Mouse (Mus musculus) neural tube, embryonic 14.5 days (tissue): ENCODE measurements around the gene Auh. TPM values are rescaled to one million over a fixed set of nuclear protein-coding genes. Genes with fewer than 3 reads are reported as not detected.
A peak's percentile ranks its signal among the peaks of the same experiment; 100 is the strongest.

Experiments
- ATAC-seq: fragments of 200-750 bp; cut with Nextera tagmentation; 2 replicates; pipeline ENCODE4 v1.8.0; 2017; ENCODE audit warnings: low read depth, mild to moderate bottlenecking, moderate TSS enrichment, moderate library complexity
- H3K27ac ChIP-seq: fragments of 300-500 bp; sonication (generic); 2 replicates; pipeline ENCODE4 v1.5.1; 2014; ENCODE audit warnings: low read depth, mild to moderate bottlenecking, control low read depth, low read length, moderate library complexity, mixed read lengths
- H3K27me3 ChIP-seq: fragments of 300-500 bp; sonication (generic); 2 replicates; pipeline ENCODE4 v1.6.1; 2014; ENCODE audit warnings: low read length; ENCODE audit not compliant: control insufficient read depth, insufficient read depth
- H3K36me3 ChIP-seq: fragments of 300-500 bp; sonication (generic); 2 replicates; pipeline ENCODE4 v1.6.1; 2014; ENCODE audit warnings: low read length, mixed read lengths; ENCODE audit not compliant: control insufficient read depth, insufficient read depth
- H3K4me1 ChIP-seq: fragments of 300-500 bp; sonication (generic); 2 replicates; pipeline ENCODE4 v1.6.1; 2014; ENCODE audit warnings: low read length; ENCODE audit not compliant: control insufficient read depth, insufficient read depth
- H3K4me2 ChIP-seq: fragments of 300-500 bp; sonication (generic); 2 replicates; pipeline ENCODE4 v1.6.1; 2014; ENCODE audit warnings: mild to moderate bottlenecking, low read depth, low read length, control low read depth
- H3K4me3 ChIP-seq: fragments of 300-500 bp; sonication (generic); 2 replicates; pipeline ENCODE4 v1.5.1; 2014; ENCODE audit warnings: low read depth, low read length, control low read depth, mixed read lengths
- H3K9ac ChIP-seq: fragments of 300-500 bp; sonication (generic); replicated peaks from 2 replicates; pipeline ENCODE4 v1.6.1; 2014; ENCODE audit warnings: low read depth, mild to moderate bottlenecking, control low read depth, low read length, mixed read lengths
- H3K9me3 ChIP-seq: fragments of 300-500 bp; sonication (generic); 2 replicates; pipeline ENCODE4 v1.6.1; 2016; ENCODE audit warnings: low read length; ENCODE audit not compliant: control insufficient read depth
- WGBS: fragments of 180-500 bp; shearing (Covaris S2); extraction: QIAGEN DNeasy Blood & Tissue Kit; methylation state at CpG from one replicate; pipeline ENCODE4 v1.1.7; 2014; 5-methylcytosine and 5-hydroxymethylcytosine counted together
- polyA plus RNA-seq: library from polyadenylated mRNA; unstranded; fragments of >200 nt; fragmentation: Nextera tagmentation; extraction: Ambion mirVana; gene quantifications from 2 replicates; pipeline ENCODE4 v1.2.1, GENCODE M21; 2014

Auh gene
- polyA plus RNA-seq, 1 experiment from 2014 or later: 65.8 TPM

DNA sequence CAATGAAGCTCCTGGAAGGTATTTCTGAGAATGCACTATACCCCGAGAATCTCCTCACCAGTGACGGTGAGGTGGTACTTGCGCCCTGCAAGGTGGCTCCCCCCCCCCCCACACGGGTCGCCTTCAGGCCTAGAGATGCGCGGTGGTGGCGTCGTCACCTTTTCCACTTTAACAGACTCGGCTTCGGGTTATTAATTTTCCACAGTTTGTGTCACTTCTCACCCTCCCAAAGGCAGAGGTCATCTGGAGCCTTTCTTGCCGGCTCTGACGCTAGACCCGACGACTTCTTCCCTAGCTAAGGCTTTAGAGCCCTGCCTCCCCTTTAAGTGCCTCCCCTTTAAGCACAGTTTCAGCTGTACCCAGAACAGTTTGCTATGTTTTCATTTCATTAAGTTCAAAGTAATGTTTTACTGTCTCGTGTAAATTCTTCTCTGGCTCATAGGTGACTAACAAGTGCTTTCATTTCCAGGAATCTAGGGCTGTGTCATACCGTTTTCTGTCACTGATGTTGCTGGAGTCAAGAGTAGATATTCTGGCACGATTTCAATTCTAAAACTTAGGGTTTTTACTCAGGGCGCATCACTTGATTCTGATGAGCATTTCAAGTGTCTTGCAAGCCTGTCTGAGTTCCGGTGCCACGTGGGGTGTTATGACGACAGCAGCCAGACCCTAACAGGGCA is 69.3 kb downstream of the Auh start:
- Histone ChIP-seq H3K36me3 (no peaks in the 10 kb centered on the region), H3K4me1 (peaks cover 7% of the 10 kb centered on the region; the same call in 1 of the 2 replicates), H3K9me3 (no peaks in the 10 kb centered on the region), H3K4me3 (no peak overlapping the region), H3K27me3 (no peaks in the 10 kb centered on the region), H3K4me2 (no peak overlapping the region), H3K9ac (no peak overlapping the region), H3K27ac (no peak overlapping the region)
- WGBS: 66% methylated on average over 22 of the region's 22 CpGs
- ATAC-seq: no peak

DNA sequence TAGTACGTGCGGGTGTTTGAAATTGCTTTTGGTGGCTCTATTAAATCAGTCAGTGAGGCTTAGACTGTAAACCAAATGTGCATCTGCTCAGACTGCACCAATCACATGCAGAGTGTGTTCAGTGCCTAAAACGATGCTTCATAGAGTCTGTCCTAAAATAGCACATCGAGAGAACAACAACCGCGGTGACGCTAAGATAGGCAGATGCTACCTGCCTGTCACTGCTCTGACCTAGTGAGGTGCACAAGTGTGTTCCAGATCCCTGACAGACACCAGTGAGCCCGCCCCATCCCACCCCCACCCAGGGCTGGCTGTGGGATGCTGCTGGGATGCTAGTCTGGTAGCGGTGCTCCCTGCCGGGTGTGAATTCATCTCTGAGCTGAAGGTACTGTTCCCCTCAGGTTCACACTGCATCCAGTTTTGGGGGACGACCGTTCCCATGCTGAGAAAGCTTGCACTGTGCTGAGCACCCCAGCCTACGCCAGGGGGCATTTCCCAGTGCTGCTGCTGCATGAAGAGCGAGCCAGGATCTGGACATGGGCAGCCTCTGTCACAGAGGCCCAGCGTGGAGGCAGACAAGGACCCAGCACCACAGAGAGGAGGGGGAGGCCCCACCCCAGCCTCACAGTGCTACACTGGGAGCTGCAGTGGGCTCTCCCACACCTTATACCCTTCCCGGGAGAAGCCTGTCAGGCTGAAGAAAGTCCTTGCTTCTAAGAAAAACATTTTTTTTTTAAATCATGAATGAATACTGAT is 70.2 kb downstream of the Auh start:
- Histone ChIP-seq H3K9ac (no peak overlapping the region), H3K4me3 (no peak overlapping the region), H3K36me3 (no peaks in the 10 kb centered on the region), H3K27me3 (no peaks in the 10 kb centered on the region), H3K9me3 (no peaks in the 10 kb centered on the region), H3K4me1 (peaks cover 4% of the 10 kb centered on the region; the same call in 1 of the 2 replicates), H3K27ac (peak overlapping the region; percentile 56), H3K4me2 (peak overlapping the region; percentile 16; the same call in 1 of the 2 replicates)
- peak; percentile 62; the same call in 1 of the 2 replicates for ATAC-seq
- 66% methylated on average over 16 of the region's 16 CpGs for WGBS

DNA sequence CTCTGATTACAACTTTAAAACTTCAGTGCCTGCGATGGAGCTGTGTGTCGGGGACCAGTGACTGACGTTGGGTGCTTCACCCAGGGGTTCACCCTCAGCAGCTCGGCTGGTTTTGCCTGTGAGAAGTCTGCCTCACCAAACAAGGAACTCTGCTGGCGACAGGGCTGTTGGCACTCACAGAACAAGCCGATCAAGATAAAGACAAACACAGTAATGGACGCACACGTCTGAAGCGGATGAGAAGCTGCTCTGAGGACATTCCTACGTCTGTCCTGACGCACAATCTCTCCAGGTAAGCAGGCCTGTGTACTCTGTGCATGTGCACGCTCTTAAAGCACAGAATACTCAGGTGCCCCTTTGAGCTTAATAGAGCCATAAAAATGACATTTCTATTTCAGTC is 71.1 kb downstream of the Auh start:
- no peaks in the 10 kb centered on the region for H3K36me3 ChIP-seq
- H3K9ac ChIP-seq: no peak overlapping the region
- no peaks in the 10 kb centered on the region for H3K27me3 ChIP-seq
- 84% methylated on average over 12 of the region's 12 CpGs for WGBS
- no peaks in the 10 kb centered on the region for H3K9me3 ChIP-seq
- H3K4me2 ChIP-seq: no peak overlapping the region
- 0 out of 2 replicates have a peak overlapping the region, but pooled peaks have one; percentile 6 for H3K27ac ChIP-seq
- no peak for ATAC-seq
- peaks cover 4% of the 10 kb centered on the region; the same call in 1 of the 2 replicates for H3K4me1 ChIP-seq
- no peak overlapping the region for H3K4me3 ChIP-seq

DNA sequence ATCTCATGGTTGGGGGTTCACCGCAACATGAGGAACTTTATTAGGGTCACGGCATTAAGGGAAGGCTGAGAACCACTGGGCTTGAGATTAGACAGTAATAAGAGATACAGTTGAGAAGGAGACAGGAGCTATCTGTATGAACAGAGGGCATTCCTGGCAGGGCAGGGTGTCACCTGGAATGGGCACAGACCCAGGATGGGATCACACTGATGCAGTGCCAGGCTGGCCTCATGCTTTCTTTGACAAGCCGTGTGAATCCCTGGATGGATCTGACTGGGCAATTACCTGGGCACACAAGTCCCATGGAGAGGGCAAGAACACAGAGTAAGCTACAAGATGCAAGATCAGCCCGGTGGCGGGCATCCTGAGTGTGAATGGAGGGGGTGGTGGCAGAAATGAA is 71.7 kb downstream of the Auh start:
- Histone ChIP-seq H3K9me3 (no peaks in the 10 kb centered on the region), H3K27ac (no peak overlapping the region), H3K27me3 (no peaks in the 10 kb centered on the region), H3K4me3 (no peak overlapping the region), H3K36me3 (no peaks in the 10 kb centered on the region), H3K4me1 (peaks cover 4% of the 10 kb centered on the region; the same call in 1 of the 2 replicates), H3K9ac (no peak overlapping the region), H3K4me2 (no peak overlapping the region)
- ATAC-seq: no peak
- WGBS: 87% methylated on average over 5 of the region's 5 CpGs

DNA sequence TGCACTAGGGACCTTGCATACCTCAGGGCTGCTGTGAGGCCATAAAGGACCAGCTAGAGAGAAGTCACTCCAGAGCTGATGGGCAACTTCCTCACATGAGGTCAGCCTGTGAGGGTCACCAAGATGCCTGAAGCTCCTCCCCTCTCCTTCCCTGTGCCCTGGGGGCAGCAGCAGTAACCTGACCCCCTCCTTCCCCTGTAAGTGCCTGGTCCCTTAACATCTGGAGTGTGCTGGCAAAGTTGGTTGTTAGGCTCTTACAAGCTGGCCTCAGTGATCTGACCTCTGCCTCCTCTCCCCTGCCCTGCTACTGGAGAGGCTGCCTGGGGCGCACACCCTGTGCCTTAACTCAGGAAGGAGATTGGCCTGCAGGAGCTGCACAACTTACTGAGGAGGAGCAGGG is 75.9 kb downstream of the Auh start:
- no peaks in the 10 kb centered on the region for H3K9me3 ChIP-seq
- H3K9ac ChIP-seq: no peak overlapping the region
- no peaks in the 10 kb centered on the region for H3K27me3 ChIP-seq
- WGBS: 80% methylated on average over 1 of the region's 1 CpGs
- no peak for ATAC-seq
- no peak overlapping the region for H3K4me2 ChIP-seq
- no peak overlapping the region for H3K4me3 ChIP-seq
- H3K36me3 ChIP-seq: no peaks in the 10 kb centered on the region
- H3K27ac ChIP-seq: no peak overlapping the region
- H3K4me1 ChIP-seq: 0 out of 2 replicates have a peak, but pooled peaks cover 3% of the 10 kb centered on the region

DNA sequence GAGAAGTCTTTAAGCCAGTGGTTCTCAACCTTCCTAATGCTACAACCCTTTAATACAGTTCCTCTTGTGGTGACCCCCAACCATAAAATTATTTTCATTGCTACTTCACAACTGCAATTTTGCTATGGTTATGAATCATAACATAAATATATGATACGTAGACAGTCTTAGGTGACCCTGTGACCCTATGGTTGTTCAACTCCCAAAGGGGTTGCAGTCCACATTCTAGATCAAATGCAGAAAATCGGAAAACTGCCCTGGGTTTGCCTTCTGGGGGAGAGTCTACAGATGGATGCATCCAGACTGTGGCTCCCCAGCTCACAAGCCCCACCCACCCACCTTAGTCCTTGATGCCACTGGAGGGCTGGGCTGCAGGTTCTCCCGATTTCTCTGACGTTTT is 77.6 kb downstream of the Auh start:
- WGBS: 77% methylated on average over 4 of the region's 4 CpGs
- no peaks in the 10 kb centered on the region for H3K36me3 ChIP-seq
- no peak overlapping the region for H3K9ac ChIP-seq
- no peak overlapping the region for H3K4me3 ChIP-seq
- H3K9me3 ChIP-seq: no peaks in the 10 kb centered on the region
- ATAC-seq: no peak
- no peak overlapping the region for H3K27ac ChIP-seq
- H3K4me2 ChIP-seq: no peak overlapping the region
- H3K27me3 ChIP-seq: no peaks in the 10 kb centered on the region
- 0 out of 2 replicates have a peak, but pooled peaks cover 3% of the 10 kb centered on the region for H3K4me1 ChIP-seq

DNA sequence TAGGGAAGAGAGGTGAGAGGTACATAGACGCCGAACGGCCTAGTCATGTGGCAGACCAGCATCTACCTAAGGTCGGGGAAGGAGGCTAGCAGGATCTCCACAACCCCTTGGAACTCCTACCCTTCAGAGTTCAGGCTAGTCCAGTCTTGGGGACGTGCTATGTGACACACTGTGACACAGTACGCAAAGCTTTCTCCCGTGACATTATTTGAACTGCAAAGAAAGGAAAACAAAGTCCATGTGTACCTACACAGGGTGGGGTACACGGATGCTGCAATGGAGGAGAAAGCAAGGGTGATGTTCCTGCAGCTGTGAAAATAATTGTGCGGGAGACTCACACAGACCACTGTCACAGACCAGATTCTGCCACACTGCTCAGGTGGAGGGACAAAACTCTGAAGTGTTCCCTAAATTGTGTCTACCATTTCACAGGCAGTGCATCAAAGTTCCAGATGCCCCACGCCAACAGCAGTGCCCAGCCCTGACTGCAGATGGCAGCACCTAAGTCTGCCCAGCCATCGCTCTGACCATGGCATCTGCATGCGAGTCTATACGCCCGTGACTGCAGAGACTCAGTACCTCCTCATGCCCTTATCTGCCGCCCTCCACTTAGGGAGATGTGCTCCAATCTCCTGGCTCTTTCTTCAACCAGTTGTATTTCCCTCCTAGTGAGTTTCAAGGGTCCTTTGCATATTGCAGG is 79.3 kb downstream of the Auh start:
- H3K4me1 ChIP-seq: 0 out of 2 replicates have a peak, but pooled peaks cover 3% of the 10 kb centered on the region
- H3K9me3 ChIP-seq: no peaks in the 10 kb centered on the region
- no peak for ATAC-seq
- no peak overlapping the region for H3K4me2 ChIP-seq
- H3K4me3 ChIP-seq: no peak overlapping the region
- H3K36me3 ChIP-seq: no peaks in the 10 kb centered on the region
- WGBS: 84% methylated on average over 15 of the region's 15 CpGs
- H3K27me3 ChIP-seq: no peaks in the 10 kb centered on the region
- no peak overlapping the region for H3K27ac ChIP-seq
- no peak overlapping the region for H3K9ac ChIP-seq

DNA sequence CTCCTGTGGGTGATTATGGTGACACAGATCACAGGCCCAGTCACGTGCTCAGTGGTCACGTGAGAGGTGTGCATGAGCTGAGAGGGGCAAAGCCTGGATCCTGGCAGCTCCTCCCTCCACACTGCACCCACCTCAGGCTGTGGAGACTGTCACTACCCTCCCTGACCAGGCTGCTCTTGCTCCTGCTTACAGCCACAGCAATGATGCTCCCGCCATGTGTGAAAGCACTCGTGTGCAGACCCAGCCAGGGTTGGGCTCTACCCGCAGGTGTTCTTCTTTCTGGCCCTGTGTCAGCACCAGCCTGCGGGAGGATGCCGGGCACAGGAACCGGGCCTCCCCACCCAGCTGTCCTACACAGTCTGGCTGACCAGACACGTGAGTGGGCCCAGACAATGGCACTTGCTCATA is 80.1 kb downstream of the Auh start:
- peak; percentile 52; the same call in 1 of the 2 replicates for ATAC-seq

More for the DNA sequence above, 80.1 kb downstream of the Auh start:
- Histone ChIP-seq H3K4me1 (0 out of 2 replicates have a peak, but pooled peaks cover 3% of the 10 kb centered on the region), H3K4me3 (no peak overlapping the region), H3K36me3 (no peaks in the 10 kb centered on the region), H3K27me3 (no peaks in the 10 kb centered on the region), H3K27ac (no peak overlapping the region), H3K9me3 (no peaks in the 10 kb centered on the region), H3K4me2 (no peak overlapping the region), H3K9ac (no peak overlapping the region)
- 55% methylated on average over 9 of the region's 9 CpGs for WGBS
